Mouse (Mus musculus) liver, embryonic 16.5 days (tissue): ENCODE measurements around the gene Mllt3. TPM values are rescaled to one million over a fixed set of nuclear protein-coding genes. Genes with fewer than 3 reads are reported as not detected.

Experiments used
- ATAC-seq: fragments of 200-750 bp; cut with Nextera tagmentation; 2 replicates; pipeline ENCODE4 v1.8.0; 2017; ENCODE audit warnings: low read depth, mild to moderate bottlenecking, moderate number of reproducible peaks, moderate library complexity
- H3K27ac ChIP-seq: fragments of 300-500 bp; sonication (generic); 2 replicates; pipeline ENCODE4 v1.5.1; 2014; ENCODE audit warnings: mild to moderate bottlenecking, low read length
- H3K27me3 ChIP-seq: fragments of 300-500 bp; sonication (generic); 2 replicates; pipeline ENCODE4 v1.6.1; 2014; ENCODE audit warnings: low read depth, low read length, mixed read lengths; ENCODE audit not compliant: control insufficient read depth, insufficient read depth
- H3K36me3 ChIP-seq: fragments of 300-500 bp; sonication (generic); 2 replicates; pipeline ENCODE4 v1.6.1; 2014; ENCODE audit warnings: mild to moderate bottlenecking; ENCODE audit not compliant: control insufficient read depth, insufficient read depth
- H3K4me1 ChIP-seq: fragments of 300-500 bp; sonication (generic); 2 replicates; pipeline ENCODE4 v1.6.1; 2014; ENCODE audit warnings: low read depth, low read length, mixed read lengths; ENCODE audit not compliant: control insufficient read depth
- H3K4me2 ChIP-seq: fragments of 300-500 bp; sonication (generic); 2 replicates; pipeline ENCODE4 v1.6.1; 2014; ENCODE audit warnings: low read depth, low read length, mixed read lengths
- H3K4me3 ChIP-seq: fragments of 300-500 bp; sonication (generic); 2 replicates; pipeline ENCODE4 v1.5.1; 2014; ENCODE audit warnings: low read depth, mild to moderate bottlenecking, low read length
- H3K9ac ChIP-seq: fragments of 300-500 bp; sonication (generic); 2 replicates; pipeline ENCODE4 v1.6.1; 2014; ENCODE audit warnings: low read depth, low read length
- H3K9me3 ChIP-seq: fragments of 300-500 bp; sonication (generic); replicated peaks from 2 replicates; pipeline ENCODE4 v1.6.1; 2016; ENCODE audit warnings: low read length; ENCODE audit not compliant: control insufficient read depth
- WGBS: fragments of 180-500 bp; shearing (Covaris S2); extraction: QIAGEN DNeasy Blood & Tissue Kit; methylation state at CpG from one replicate; pipeline ENCODE4 v1.1.7; 2014; ENCODE audit not compliant: insufficient replicate concordance; 5-methylcytosine and 5-hydroxymethylcytosine counted together
- polyA plus RNA-seq: library from polyadenylated mRNA; unstranded; fragments of >200 nt; fragmentation: Nextera tagmentation; extraction: Ambion mirVana; gene quantifications from 2 replicates; pipeline ENCODE4 v1.2.1, GENCODE M21; 2015

Mllt3 gene
- polyA plus RNA-seq, 1 experiment from 2014 or later: 83.5 TPM

DNA sequence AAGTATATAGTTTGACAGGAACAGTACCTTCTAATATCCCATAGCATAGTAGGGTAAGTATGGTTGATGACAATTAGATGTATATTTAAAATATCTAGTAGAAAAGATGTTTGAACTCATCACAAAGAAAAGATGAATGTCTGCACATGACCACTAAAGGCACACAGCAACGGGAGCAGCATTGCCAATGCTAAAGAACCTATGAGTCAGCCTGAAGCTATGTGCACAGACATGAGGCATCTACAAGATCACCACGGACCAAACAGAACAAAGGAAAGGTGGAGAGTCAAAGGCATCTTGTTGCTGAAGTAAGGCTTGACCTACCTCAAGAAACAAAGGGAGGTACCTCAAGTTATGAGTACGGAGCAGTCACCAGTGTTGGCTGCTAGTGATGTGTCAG is 212.3 kb downstream of the Mllt3 start:
- Histone ChIP-seq H3K36me3 (no peaks in the 10 kb centered on the region), H3K27me3 (no peaks in the 10 kb centered on the region), H3K4me2 (no peak overlapping the region), H3K9me3 (no peaks in the 10 kb centered on the region), H3K27ac (no peak overlapping the region), H3K4me1 (peaks cover 3% of the 10 kb centered on the region), H3K9ac (no peak overlapping the region), H3K4me3 (no peak overlapping the region)
- WGBS: 78% methylated on average over 3 of the region's 3 CpGs
- ATAC-seq: no peak

DNA sequence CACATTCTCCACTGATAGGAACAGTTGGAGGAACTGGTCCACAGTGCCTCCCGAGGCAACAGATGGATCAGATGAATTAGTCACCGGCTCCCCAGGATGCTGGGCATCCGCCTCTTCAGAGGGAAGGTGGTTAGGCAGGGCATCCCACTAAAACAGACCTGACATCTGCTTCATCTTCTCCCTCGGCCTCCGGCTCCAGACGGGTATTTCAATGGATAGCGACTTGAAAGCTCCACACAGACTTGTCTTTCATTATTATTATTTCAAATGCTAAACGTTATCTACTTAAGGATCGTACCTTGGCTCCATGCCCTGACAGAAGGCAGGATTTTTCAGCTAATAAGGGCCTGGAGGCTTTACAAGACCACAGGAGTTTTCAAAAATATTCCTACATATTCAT is 214.0 kb downstream of the Mllt3 start:
- H3K27me3 ChIP-seq: no peaks in the 10 kb centered on the region
- no peak for ATAC-seq

DNA sequence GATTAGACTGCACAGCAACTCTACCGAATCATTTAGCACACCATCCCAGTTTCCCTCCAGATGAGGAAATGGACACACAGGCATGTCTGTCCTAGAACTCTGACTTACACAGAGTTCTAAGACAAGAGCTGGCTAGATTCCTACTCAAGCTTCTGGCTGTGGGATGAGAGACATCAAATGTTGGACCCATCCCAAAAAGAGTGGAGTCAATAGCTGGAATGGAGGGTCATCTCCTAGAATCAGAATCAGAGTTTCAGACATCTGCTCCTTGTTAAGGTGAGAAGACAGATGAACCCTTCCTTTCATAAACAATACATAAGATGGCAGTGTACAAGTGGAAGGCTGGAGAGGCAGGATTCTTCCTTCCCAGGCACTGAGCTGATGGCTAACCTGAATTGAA is 214.9 kb downstream of the Mllt3 start:
- no peak for ATAC-seq
- 76% methylated on average over 1 of the region's 1 CpGs for WGBS
- no peaks in the 10 kb centered on the region for H3K36me3 ChIP-seq
- no peak overlapping the region for H3K27ac ChIP-seq
- no peak overlapping the region for H3K4me2 ChIP-seq
- peaks cover 3% of the 10 kb centered on the region for H3K4me1 ChIP-seq
- no peak overlapping the region for H3K4me3 ChIP-seq
- H3K9me3 ChIP-seq: no peaks in the 10 kb centered on the region
- no peaks in the 10 kb centered on the region for H3K27me3 ChIP-seq
- H3K9ac ChIP-seq: no peak overlapping the region

More for the DNA sequence above, 214.0 kb downstream of the Mllt3 start:
- Histone ChIP-seq H3K27ac (no peak overlapping the region), H3K4me2 (no peak overlapping the region), H3K9me3 (no peaks in the 10 kb centered on the region), H3K4me3 (no peak overlapping the region), H3K36me3 (no peaks in the 10 kb centered on the region), H3K9ac (no peak overlapping the region), H3K4me1 (peaks cover 3% of the 10 kb centered on the region)
- WGBS: 80% methylated on average over 9 of the region's 9 CpGs

DNA sequence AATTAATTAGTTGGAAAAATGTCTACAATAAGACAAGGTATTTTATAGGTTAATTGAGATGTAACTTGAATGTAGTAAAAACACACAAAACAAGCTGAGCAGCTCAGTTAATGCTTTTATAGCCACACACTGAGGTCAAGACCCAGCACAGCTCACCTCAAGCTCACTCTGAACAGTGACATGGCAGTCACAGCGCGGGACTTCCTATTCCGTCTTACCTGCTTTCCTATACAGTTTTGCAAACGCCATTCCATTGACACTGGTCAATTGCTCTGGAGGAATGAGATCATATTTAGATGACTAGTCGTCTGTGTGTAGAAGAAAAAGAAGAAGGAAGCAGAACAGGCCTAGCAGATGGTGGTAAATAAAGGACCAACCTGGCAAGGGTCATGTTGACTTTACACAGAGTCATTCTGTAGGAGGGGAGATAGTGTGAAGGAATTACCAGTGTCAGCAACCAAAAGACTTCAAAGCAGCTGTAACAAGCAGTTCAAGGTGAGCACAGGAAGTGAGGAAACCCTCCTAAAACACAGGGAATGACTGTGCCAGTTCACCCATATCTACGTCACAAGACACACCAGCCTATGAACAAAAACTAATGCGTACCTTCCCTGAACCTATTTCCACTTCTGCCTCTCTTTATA is 217.6 kb downstream of the Mllt3 start:
- WGBS: 65% methylated on average over 7 of the region's 7 CpGs
- 0 out of 2 replicates have a peak overlapping the region, but pooled peaks have one; percentile 14 for H3K27ac ChIP-seq
- H3K4me2 ChIP-seq: no peak overlapping the region
- peaks cover 3% of the 10 kb centered on the region for H3K4me1 ChIP-seq
- no peak for ATAC-seq
- H3K4me3 ChIP-seq: no peak overlapping the region
- H3K9me3 ChIP-seq: no peaks in the 10 kb centered on the region
- H3K36me3 ChIP-seq: no peaks in the 10 kb centered on the region
- no peak overlapping the region for H3K9ac ChIP-seq
- H3K27me3 ChIP-seq: no peaks in the 10 kb centered on the region

DNA sequence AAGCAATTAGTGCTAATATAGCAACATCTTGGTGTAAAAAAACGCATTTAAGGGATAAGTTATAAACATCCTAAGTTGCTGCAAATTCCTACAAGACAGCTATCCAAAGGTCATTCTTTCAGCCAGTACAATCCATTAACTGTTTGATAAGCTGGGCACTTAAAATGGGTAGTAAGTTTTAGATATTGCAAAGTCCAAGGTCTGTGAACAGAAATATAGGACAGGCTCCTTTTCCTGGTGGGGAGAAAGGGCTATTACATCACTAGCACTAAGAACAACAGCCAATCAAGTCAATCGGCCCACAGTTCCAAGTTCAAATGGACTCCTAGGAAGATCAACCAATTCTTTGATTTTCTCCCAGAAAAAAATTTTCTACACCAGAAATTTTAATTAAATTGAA is 221.3 kb downstream of the Mllt3 start:
- H3K4me3 ChIP-seq: no peak overlapping the region
- 69% methylated on average over 2 of the region's 2 CpGs for WGBS
- no peaks in the 10 kb centered on the region for H3K36me3 ChIP-seq
- no peak overlapping the region for H3K4me2 ChIP-seq
- no peaks in the 10 kb centered on the region for H3K9me3 ChIP-seq
- H3K9ac ChIP-seq: no peak overlapping the region
- H3K27me3 ChIP-seq: no peaks in the 10 kb centered on the region
- H3K4me1 ChIP-seq: peaks cover 11% of the 10 kb centered on the region
- H3K27ac ChIP-seq: no peak overlapping the region
- no peak for ATAC-seq

DNA sequence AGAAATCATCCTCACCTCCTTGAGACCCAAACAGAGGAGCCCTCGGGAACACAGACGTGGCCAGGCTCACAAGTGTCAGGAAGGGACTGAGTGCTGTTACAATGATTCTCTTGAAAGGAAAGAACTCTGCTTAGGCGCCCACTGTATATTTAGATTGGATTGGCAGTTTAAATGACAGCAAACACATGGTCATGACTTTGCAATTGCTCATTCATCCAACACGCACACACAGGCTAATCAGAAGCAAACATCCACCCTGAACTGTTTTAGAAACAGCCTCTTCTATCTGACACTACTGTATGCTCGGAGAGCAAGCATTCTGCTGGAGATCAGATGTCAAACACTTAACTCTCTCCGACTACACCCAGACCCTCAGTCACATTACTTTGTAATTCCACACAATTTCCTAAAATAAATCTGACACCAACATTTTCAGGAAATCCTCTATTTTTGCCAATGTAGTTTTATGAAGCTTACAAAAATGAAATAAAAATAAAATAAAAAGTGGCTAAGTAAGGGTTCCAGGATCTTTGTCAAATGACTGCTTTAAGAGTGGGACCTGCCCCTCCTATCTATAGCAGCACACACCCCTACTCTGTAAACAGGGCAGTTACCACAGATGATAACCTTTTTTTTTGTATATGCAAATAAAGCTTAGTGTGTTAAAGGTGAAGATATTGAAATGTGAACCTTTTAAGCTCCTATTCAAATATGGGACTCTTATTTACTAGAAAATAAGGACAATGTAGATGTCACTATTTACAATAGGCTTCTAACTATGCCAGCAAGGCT is 226.8 kb downstream of the Mllt3 start:
- H3K36me3 ChIP-seq: no peaks in the 10 kb centered on the region
- ATAC-seq: peak; percentile 97
- H3K27me3 ChIP-seq: no peaks in the 10 kb centered on the region
- peak overlapping the region; percentile 70 for H3K4me3 ChIP-seq
- peaks cover 30% of the 10 kb centered on the region for H3K4me1 ChIP-seq
- no peaks in the 10 kb centered on the region for H3K9me3 ChIP-seq
- WGBS: 16% methylated on average over 6 of the region's 6 CpGs
- H3K4me2 ChIP-seq: peak overlapping the region; percentile 66
- H3K27ac ChIP-seq: peak overlapping the region; percentile 99
- peak overlapping the region; percentile 72 for H3K9ac ChIP-seq

DNA sequence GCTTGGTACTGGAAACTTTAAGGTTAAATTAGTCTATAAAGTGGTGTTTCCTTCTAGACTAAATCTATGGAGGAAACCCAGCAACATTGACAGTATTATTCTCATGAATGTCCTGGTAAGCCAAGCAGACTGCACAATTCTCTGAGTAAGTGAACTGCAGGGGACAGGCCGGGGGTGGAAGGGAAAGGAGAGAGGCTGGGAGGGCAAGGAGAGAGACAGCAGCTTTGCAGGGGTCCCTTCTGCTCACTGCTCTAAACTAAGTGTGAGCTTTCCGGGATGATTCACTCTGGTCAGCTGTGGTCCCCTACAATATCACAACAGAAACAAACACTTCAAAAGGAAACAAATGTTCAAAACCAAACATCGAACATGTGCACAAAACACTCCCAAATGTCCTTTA is 228.6 kb downstream of the Mllt3 start:
- H3K4me2 ChIP-seq: peak overlapping the region; percentile 56
- 47% methylated on average over 3 of the region's 3 CpGs for WGBS
- peak overlapping the region; percentile 66 for H3K27ac ChIP-seq
- no peaks in the 10 kb centered on the region for H3K27me3 ChIP-seq
- peaks cover 44% of the 10 kb centered on the region for H3K4me1 ChIP-seq
- peak overlapping the region; percentile 67 for H3K4me3 ChIP-seq
- H3K9ac ChIP-seq: peak overlapping the region; percentile 60
- no peaks in the 10 kb centered on the region for H3K9me3 ChIP-seq
- no peak for ATAC-seq
- no peaks in the 10 kb centered on the region for H3K36me3 ChIP-seq

DNA sequence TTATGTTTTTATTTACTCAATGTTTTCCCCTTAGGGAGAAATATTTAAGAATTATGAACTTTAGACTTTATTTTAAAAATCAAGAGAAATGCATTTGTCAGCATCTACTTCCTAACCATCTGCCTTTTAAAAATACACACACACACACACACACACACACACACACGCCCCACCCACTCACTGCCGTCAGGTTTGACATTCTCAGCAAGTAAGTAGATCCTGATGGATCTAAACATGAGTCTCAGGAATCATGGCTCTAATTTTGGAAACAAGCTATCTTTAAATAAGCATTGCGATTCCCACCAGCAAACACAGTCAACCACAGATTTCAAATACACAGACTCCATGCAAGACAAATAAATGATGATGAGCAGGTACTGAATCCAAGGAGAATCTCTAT is 229.9 kb downstream of the Mllt3 start:
- no peak overlapping the region for H3K9ac ChIP-seq
- peak overlapping the region; percentile 48 for H3K4me2 ChIP-seq
- peak overlapping the region; percentile 51 for H3K4me3 ChIP-seq
- H3K27me3 ChIP-seq: no peaks in the 10 kb centered on the region
- H3K9me3 ChIP-seq: no peaks in the 10 kb centered on the region
- WGBS: 63% methylated on average over 3 of the region's 3 CpGs
- H3K27ac ChIP-seq: peak overlapping the region; percentile 9; the same call in 1 of the 2 replicates
- peaks cover 47% of the 10 kb centered on the region for H3K4me1 ChIP-seq
- ATAC-seq: no peak
- no peaks in the 10 kb centered on the region for H3K36me3 ChIP-seq

DNA sequence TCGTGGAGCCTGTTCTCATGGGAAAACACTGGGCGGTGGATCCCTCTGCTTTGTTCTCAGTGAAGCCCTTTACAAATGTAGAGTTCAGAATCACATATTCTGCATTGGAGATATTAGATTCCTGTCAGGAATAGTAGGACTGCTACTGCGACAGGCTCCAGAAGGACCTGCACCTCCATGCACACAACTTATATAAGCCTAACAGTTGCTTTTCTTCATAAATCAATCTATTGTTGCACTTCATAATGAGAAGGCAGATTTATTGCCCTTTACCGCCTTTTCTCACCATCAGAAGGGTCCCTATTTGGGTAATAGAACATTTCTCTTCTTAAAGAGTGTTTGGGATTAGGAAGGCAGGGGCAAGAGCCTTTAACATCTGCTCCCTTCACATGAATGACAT is 231.0 kb downstream of the Mllt3 start:
- Histone ChIP-seq H3K4me2 (peak overlapping the region; percentile 24), H3K4me3 (peak overlapping the region; percentile 2; the same call in 1 of the 2 replicates), H3K27ac (0 out of 2 replicates have a peak overlapping the region, but pooled peaks have one; percentile 22), H3K27me3 (no peaks in the 10 kb centered on the region), H3K9me3 (no peaks in the 10 kb centered on the region), H3K4me1 (peaks cover 42% of the 10 kb centered on the region), H3K36me3 (no peaks in the 10 kb centered on the region), H3K9ac (no peak overlapping the region; the same call in 1 of the 2 replicates)
- 84% methylated on average over 4 of the region's 4 CpGs for WGBS
- no peak for ATAC-seq
